Mouse (Mus musculus) embryonic facial prominence, embryonic 10.5 days (tissue): Measurements from ENCODE around the gene Spg7. TPM values are rescaled to one million over a fixed set of nuclear protein-coding genes. Genes with fewer than 3 reads are reported as not detected.

ENCODE experiments used
- DNase-seq: peaks from one replicate; pipeline ENCODE4 v3.0.0-alpha.2; 2017; ENCODE audit warnings: low spot score
- H3K27ac ChIP-seq: fragments of 300-500 bp; sonication (generic); replicated peaks from 2 replicates; pipeline ENCODE4 v1.5.1; 2016; ENCODE audit warnings: mild to moderate bottlenecking
- H3K27me3 ChIP-seq: fragments of 300-500 bp; sonication (generic); replicated peaks from 2 replicates; pipeline ENCODE4 v1.6.1; 2016; ENCODE audit warnings: low read depth, mild to moderate bottlenecking; ENCODE audit not compliant: poor library complexity, severe bottlenecking
- H3K36me3 ChIP-seq: fragments of 300-500 bp; sonication (generic); replicated peaks from 2 replicates; pipeline ENCODE4 v1.6.1; 2016; ENCODE audit warnings: mild to moderate bottlenecking, moderate library complexity
- H3K4me1 ChIP-seq: fragments of 300-500 bp; sonication (generic); 2 replicates; pipeline ENCODE4 v1.6.1; 2016
- H3K4me3 ChIP-seq: fragments of 300-500 bp; sonication (generic); 2 replicates; pipeline ENCODE4 v1.5.1; 2016; ENCODE audit warnings: mild to moderate bottlenecking, moderate library complexity
- H3K9me3 ChIP-seq: fragments of 300-500 bp; sonication (generic); 2 replicates; pipeline ENCODE4 v1.6.1; 2016; ENCODE audit warnings: mild to moderate bottlenecking
- WGBS: fragments of 180-500 bp; shearing (Covaris S2); methylation state at CpG from one replicate; pipeline ENCODE4 v1.1.7; 2016; 5-methylcytosine and 5-hydroxymethylcytosine counted together
- polyA plus RNA-seq: library from polyadenylated mRNA; unstranded; fragments of >200 nt; fragmentation: Nextera tagmentation; extraction: Ambion mirVana; gene quantifications from 2 replicates; pipeline ENCODE4 v1.2.1, GENCODE M21; 2016

Gene Spg7
- polyA plus RNA-seq, 1 experiment from 2014 or later = 51.3 TPM

DNA sequence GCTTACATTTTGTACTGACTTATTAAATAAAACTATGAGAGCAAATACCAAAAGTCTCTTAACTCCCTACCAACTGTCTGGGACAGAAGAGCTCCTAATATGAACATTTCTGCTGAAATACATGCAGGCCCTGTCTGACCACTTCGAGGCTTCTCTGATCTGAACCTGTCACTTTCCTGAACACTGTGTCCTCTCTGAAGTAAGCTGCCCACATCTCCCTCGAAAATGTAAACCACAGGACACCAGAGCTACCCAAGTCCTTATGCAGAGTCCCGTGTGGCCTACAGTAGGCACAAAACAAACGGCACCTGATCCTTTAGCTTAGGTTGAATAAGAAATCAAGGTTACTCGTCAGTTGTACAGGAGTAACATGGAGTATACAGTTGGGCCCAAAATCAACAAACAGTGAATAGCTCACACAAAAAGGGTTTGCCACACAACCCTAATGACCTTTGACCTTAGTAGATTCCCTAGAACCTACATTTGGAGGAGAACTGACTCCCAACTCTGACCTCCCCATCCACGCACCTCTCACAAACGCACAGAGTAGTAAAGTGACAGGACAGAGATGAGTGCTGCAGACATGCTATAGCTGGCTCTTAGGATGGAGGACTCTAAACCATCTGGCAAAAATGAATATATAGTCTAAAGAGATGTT is 31.3 kb upstream of the Spg7 start:
- Histone ChIP-seq H3K36me3 (peaks cover 24% of the 10 kb centered on the region), H3K27ac (no peak overlapping the region), H3K4me1 (peaks cover 10% of the 10 kb centered on the region; the same call in 1 of the 2 replicates), H3K27me3 (no peaks in the 10 kb centered on the region), H3K9me3 (no peaks in the 10 kb centered on the region), H3K4me3 (no peak overlapping the region)
- WGBS = 85% methylated on average over 7 of the region's 7 CpGs
- DNase-seq = no peak

DNA sequence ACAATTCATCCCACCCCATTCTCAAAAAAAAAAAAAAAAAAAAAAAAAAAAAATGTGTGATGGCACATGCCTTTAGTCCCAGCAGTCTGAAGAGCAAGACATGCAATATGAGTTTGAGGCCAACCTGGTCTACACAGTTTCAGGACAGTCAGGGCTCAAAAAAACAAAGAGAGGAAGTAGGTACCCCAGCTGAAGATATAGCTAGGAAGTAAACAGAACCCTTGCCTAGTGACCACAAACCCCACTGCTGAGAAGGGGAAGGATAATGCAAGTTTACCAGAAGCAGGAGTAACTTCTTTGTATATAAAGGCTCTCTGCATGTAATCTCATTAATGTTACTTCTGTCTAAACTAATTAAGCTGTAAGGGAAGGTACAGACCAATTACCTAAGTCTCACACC is 30.0 kb upstream of the Spg7 start:
- Histone ChIP-seq H3K4me1 (peaks cover 18% of the 10 kb centered on the region), H3K36me3 (peaks cover 20% of the 10 kb centered on the region), H3K27ac (no peak overlapping the region), H3K9me3 (no peaks in the 10 kb centered on the region), H3K27me3 (no peaks in the 10 kb centered on the region), H3K4me3 (no peak overlapping the region)
- DNase-seq = no peak

DNA sequence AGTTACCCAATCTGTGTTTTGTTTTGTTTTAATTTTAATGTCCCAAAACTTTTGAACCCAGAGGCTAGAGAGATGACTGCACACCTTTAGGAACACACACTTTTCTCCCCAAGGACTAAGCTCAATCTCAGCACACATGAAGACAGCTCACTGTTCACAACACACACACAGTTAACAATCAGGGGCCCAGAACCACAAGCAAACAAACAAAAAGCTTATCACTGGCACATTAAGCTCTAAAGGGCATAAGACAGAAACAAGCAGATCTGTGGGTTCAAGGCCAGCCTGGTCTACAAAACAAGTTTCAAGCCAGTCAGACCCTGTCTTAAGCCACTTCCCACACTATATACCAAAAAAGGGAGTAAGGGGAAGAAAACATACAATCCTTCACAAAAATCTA is 29.3 kb upstream of the Spg7 start:
- Histone ChIP-seq H3K27me3 (no peaks in the 10 kb centered on the region), H3K36me3 (peaks cover 14% of the 10 kb centered on the region), H3K9me3 (no peaks in the 10 kb centered on the region), H3K4me1 (peaks cover 18% of the 10 kb centered on the region), H3K27ac (no peak overlapping the region), H3K4me3 (no peak overlapping the region)
- no peak for DNase-seq

DNA sequence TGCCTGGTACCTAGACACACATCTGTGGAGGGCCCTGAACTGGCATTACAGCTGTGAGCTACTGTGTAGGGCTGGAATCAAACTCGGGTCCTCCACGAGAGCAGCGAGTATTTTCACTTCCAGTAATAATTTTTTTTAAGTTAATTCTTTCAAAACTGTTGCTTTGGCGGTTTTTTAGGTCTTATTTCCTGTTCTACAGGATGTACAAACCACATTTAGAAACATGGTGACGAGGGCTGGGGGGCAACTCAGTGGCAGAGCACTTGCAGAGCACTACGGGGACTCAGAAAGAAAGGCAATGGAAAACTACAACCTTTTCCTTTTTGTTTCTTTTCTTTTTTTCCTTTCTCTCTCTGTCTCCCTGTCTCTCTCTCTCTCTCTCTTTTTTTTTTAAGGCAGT is 28.6 kb upstream of the Spg7 start:
- DNase-seq = no peak
- Histone ChIP-seq H3K27ac (no peak overlapping the region), H3K27me3 (no peaks in the 10 kb centered on the region), H3K36me3 (peaks cover 14% of the 10 kb centered on the region), H3K4me1 (peaks cover 21% of the 10 kb centered on the region), H3K9me3 (no peaks in the 10 kb centered on the region), H3K4me3 (no peak overlapping the region)
- WGBS = 89% methylated on average over 6 of the region's 6 CpGs

DNA sequence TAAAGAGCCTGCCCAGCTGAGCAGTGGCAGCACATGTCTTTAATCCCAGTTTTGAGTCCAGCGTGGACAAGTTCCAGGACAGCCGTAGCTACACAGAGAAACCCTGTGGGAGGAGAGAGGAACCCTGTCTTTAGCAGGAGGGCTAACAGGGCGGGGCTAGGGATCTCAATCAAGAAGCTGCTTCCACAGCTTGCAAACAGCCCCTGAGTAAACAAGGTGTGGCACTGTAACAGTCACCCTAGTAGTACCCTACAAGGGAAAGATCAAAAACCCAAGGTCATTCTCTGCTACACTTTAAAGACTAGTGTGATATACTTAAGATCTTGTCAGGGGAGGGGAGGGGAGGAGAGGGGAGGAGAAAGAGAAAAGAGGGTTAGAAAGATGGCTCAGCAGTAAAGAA is 25.8 kb upstream of the Spg7 start:
- Histone ChIP-seq H3K9me3 (no peaks in the 10 kb centered on the region), H3K27ac (no peak overlapping the region), H3K27me3 (no peaks in the 10 kb centered on the region), H3K4me1 (peaks cover 41% of the 10 kb centered on the region), H3K4me3 (no peak overlapping the region), H3K36me3 (no peaks in the 10 kb centered on the region)
- 81% methylated on average over 3 of the region's 3 CpGs for WGBS
- no peak for DNase-seq

DNA sequence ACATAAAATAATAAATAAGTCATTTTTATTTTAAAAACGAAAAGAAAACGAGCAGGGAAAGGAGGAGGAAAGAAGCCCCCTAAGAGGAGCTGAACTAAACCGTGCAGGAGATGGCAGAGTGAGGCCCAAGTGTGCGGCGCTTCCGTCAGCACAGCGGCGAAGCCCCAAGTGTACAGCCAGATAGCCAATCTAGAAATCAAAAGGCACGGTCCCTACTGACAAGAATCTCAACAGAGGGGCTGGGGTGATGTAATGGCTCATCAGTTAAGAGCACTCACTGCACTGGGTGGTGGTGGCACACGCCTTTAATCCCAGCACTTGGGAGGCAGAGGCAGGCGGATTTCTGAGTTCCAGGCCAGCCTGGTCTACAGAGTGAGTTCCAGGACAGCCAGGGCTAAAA is 25.3 kb upstream of the Spg7 start:
- Histone ChIP-seq H3K9me3 (no peaks in the 10 kb centered on the region), H3K27ac (no peak overlapping the region), H3K4me1 (peaks cover 41% of the 10 kb centered on the region), H3K4me3 (no peak overlapping the region), H3K36me3 (no peaks in the 10 kb centered on the region), H3K27me3 (no peaks in the 10 kb centered on the region)
- no peak for DNase-seq
- 87% methylated on average over 11 of the region's 11 CpGs for WGBS

DNA sequence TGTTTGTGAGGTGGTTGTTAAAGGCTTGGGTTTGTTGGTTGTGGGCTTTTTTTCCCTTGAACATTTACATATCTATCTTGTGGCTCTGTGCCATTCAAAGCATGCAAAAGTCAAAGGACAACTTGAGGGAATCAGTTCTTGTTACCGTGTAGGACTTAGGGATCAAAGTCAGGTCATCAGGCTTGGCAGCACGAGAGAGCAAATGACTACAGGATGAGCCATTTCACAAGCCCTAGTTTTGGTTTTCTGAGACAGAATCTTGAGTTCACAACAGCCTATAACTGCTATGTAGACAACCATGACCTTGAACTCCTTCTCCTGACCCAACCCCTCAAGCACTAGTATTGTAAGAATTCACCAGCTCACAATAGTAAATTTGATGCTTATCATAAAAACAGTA is 24.4 kb upstream of the Spg7 start:
- Histone ChIP-seq H3K4me3 (no peak overlapping the region), H3K9me3 (no peaks in the 10 kb centered on the region), H3K36me3 (no peaks in the 10 kb centered on the region), H3K27ac (no peak overlapping the region), H3K4me1 (peaks cover 43% of the 10 kb centered on the region), H3K27me3 (no peaks in the 10 kb centered on the region)
- no peak for DNase-seq
- 72% methylated on average over 2 of the region's 2 CpGs for WGBS

DNA sequence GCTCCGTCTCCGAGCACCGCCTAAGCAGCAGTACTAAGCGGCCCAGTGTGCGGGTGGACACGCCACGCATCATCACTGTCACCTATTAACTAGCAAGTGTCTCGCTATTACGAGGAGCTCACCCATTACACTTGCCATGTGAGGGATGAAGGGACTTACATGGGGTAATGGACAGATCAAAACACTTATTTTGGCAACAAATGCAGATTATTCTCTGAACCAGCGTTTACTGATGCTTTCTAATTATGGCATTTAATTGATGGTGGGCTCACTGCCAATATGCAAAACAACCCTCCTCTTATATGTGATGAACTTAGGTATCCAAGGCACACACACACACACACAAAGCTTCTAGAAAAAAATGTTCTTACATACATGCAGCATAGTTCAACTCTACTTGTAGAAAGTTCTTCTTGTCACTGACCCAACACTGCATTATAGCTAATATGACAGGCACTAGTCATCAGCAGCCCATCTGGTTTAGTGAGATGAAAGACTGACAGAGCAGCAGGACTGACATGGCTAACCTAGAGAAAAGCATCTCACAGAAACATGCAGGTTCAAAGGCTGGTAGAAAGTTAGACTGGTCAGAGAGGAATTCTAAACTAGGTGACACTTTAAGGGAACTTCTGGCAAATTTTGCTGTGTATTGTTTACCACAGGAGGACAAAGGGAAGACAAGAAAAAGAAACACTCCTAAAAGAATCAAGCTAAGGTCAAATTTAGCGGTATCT is 23.2 kb upstream of the Spg7 start:
- H3K36me3 ChIP-seq = peaks cover 3% of the 10 kb centered on the region
- 82% methylated on average over 11 of the region's 11 CpGs for WGBS

DNA sequence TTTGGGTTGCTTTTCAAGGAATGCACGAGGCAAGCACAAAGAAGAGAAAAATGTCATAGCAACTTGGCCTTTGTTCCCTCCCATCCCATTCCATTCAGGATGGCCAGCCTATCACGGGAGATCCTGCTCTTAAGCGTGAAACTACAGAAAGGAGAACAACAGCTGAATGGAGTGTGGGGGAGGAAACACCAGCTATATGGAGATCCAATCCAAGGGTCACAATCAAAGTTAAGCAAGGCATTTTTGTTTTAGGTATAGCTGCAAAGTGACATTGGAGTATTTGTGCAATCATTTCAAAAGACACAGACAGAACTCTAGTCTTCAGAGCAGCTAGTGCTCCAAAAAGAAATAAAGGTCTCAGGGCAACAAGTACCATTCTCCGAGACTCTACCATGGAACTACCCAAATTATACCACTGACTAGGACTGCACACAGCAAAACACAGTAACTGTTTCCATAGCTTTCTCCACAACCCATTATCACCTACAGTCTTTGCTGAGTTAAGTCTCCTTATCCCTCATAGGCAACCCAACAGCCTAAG is 22.6 kb upstream of the Spg7 start:
- 21% methylated on average over 4 of the region's 4 CpGs for WGBS
- peak; percentile 22 for DNase-seq
- H3K4me1 ChIP-seq = peaks cover 44% of the 10 kb centered on the region
- peak overlapping the region; percentile 99 for H3K27ac ChIP-seq
- H3K9me3 ChIP-seq = no peaks in the 10 kb centered on the region
- peak overlapping the region; percentile 86 for H3K4me3 ChIP-seq
- H3K36me3 ChIP-seq = peaks cover 9% of the 10 kb centered on the region
- no peaks in the 10 kb centered on the region for H3K27me3 ChIP-seq

More for the DNA sequence above, 23.2 kb upstream of the Spg7 start:
- Histone ChIP-seq H3K4me1 (peaks cover 44% of the 10 kb centered on the region), H3K9me3 (no peaks in the 10 kb centered on the region), H3K27ac (peak overlapping the region; percentile 99), H3K4me3 (peak overlapping the region; percentile 86), H3K27me3 (no peaks in the 10 kb centered on the region)
- DNase-seq = no peak

DNA sequence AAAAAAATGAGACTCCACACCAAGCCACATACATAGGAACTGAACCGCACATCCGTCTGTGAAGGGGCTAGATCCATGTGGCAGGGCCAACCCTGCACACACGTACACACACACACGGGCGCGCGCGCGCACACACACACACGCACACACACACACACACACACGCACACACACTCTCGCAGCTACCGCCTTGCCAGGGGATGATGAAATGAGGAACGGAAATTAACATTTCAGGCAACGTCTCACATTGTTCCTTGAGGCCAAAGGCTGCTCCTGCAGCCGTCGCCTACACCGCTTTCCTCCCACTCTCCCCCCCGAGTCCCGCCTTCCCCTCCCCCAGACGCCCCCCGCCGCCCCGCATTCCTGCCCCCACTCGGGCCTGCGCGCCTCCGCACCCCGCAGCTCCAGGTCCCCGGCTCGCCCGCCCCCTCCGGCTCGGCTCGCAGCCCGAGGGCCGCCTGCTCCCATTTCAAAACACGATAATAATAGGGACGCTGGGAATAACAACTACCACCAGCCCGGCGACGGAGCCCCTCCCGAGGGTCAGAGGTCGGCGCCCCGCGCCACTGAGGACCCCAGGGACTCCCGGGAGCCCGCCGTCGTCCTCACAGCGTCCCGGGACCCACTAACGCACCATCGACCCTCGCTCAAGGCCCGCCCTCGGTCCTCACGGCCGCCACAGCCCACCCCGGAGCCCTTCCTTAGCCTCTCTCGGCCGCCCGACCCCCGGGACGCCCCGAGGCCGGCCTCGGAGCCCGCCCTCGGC is 21.6 kb upstream of the Spg7 start:
- peak; percentile 76 for DNase-seq
- peaks cover 10% of the 10 kb centered on the region for H3K36me3 ChIP-seq
- peaks cover 44% of the 10 kb centered on the region for H3K4me1 ChIP-seq
- WGBS = under 1% methylated on average over 71 of the region's 71 CpGs
- H3K27me3 ChIP-seq = no peaks in the 10 kb centered on the region
- peak overlapping the region; percentile 86 for H3K4me3 ChIP-seq
- H3K27ac ChIP-seq = peak overlapping the region; percentile 99
- no peaks in the 10 kb centered on the region for H3K9me3 ChIP-seq

DNA sequence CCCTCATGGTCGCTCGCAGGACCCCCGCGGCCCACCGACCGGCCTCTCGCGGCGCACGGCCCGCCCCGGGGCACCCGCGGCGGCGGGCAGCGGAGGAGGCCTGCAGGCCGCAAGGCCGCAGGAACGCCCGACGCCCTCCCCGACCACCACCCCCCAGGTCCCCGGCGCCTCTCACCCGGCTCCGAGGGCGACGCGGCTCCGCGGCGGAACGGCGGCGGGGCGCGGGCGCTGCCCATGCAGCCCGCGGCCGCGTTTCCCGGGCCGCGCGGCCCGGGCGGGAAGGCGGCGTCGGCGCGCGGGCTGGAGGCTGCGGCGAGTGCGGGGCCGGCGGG is 21.0 kb upstream of the Spg7 start:
- no peak for DNase-seq
- peaks cover 10% of the 10 kb centered on the region for H3K36me3 ChIP-seq
- 1% methylated on average over 60 of the region's 60 CpGs for WGBS
- H3K9me3 ChIP-seq = no peaks in the 10 kb centered on the region
- peak overlapping the region; percentile 99 for H3K27ac ChIP-seq
- H3K4me1 ChIP-seq = peaks cover 44% of the 10 kb centered on the region
- H3K4me3 ChIP-seq = peak overlapping the region; percentile 86
- no peaks in the 10 kb centered on the region for H3K27me3 ChIP-seq

DNA sequence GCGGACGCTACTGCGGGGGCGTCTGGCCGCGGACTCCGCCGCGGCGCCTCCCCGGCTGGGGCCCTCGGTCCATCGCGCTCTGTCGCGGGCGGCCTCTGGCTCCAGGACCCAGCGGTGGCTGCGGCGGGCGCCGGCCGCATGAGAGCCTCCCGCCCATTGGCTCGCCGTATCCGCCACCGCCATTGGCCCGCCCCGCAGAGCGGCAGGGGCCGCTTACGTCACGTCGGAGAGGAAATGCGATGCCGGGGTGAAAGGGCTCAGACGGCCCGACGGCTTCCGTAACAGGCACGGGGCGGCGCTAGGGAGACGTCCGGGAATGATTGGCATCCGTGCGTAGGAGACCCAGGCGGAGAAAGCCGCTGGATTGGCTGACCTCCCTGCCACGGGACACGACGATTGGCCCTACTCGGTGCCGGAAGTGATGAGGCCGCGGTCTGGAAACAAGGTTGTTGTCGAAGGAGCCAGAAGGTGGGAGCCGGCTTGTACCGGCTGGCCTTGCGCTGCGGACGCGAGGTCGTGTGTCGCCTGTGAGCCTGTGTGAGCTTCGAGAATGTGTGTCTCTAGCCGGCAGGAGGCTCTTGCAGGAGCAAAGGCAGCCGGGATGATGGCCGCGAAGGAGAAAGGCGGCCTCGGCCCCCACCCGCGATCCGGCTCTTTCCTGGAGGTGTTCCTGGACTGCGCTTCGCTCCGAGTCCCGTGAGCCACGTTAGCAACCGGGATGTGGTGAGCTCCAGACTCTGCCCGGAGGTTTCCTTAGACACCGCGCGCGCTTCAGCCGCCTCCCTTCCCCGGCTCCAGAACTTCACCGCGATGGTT is 20.4 kb upstream of the Spg7 start, which contains the start of gene Ankrd11:
Ankrd11 (minus strand) TSS at position 120 of the 816 bp plus-strand sequence.
- Histone ChIP-seq H3K36me3 (peaks cover 10% of the 10 kb centered on the region), H3K27ac (peak within 1 kb of the TSS; percentile 99), H3K27me3 (no peaks in the 10 kb centered on the region), H3K4me1 (peaks cover 38% of the 10 kb centered on the region), H3K4me3 (peak within 1 kb of the TSS; percentile 86), H3K9me3 (no peaks in the 10 kb centered on the region)
- DNase-seq = peak; percentile 100
- WGBS = under 1% methylated on average over 91 of the region's 91 CpGs
